Mouse (Mus musculus): ENCODE data around the gene Slc2a13. TPM values are rescaled to one million over a fixed set of nuclear protein-coding genes. Genes with fewer than 3 reads are reported as not detected.

Slc2a13 gene
- polyA plus RNA-seq, 1 experiment from 2014 or later = 0.90 TPM

GRCm38 (mm10) chr15:91477766-91478165 is 95.3 kb downstream of the Slc2a13 start:
- Histone ChIP-seq H3K36me3 (no peaks in the 10 kb centered on the region), H3K4me1 (no peaks in the 10 kb centered on the region), H3K27ac (no peak overlapping the region), H3K27me3 (ENCODE audit: insufficient read depth, poor library complexity, severe bottlenecking) (no peaks in the 10 kb centered on the region), H3K9me3 (no peaks in the 10 kb centered on the region), H3K4me3 (no peak overlapping the region)
- 35% methylated on average over 5 of the region's 5 CpGs for WGBS
- no peak for DNase-seq (ENCODE audit: low spot score)

GRCm38 (mm10) chr15:91473690-91474409 is 99.2 kb downstream of the Slc2a13 start:
- no peak overlapping the region for H3K27ac ChIP-seq
- H3K36me3 ChIP-seq = no peaks in the 10 kb centered on the region
- H3K9me3 ChIP-seq = no peaks in the 10 kb centered on the region
- DNase-seq (ENCODE audit: low spot score) = no peak
- no peak overlapping the region for H3K4me3 ChIP-seq
- WGBS = 78% methylated on average over 2 of the region's 2 CpGs
- H3K4me1 ChIP-seq = no peaks in the 10 kb centered on the region
- H3K27me3 ChIP-seq (ENCODE audit: insufficient read depth, poor library complexity, severe bottlenecking) = no peaks in the 10 kb centered on the region

- DNase-seq (ENCODE audit: low spot score) = no peak
- H3K27ac ChIP-seq = no peak overlapping the region
- no peaks in the 10 kb centered on the region for H3K27me3 ChIP-seq (ENCODE audit: insufficient read depth, poor library complexity, severe bottlenecking)
- WGBS = 75% methylated on average over 3 of the region's 3 CpGs
- H3K4me3 ChIP-seq = no peak overlapping the region
- H3K36me3 ChIP-seq = no peaks in the 10 kb centered on the region
- no peaks in the 10 kb centered on the region for H3K9me3 ChIP-seq
- no peaks in the 10 kb centered on the region for H3K4me1 ChIP-seq
Measured at GRCm38 (mm10) chr15:91465331-91465730, 107.7 kb downstream of the Slc2a13 start.

GRCm38 (mm10) chr15:91463857-91464435 is 109.1 kb downstream of the Slc2a13 start:
- 76% methylated on average over 10 of the region's 10 CpGs for WGBS
- Histone ChIP-seq H3K27me3 (ENCODE audit: insufficient read depth, poor library complexity, severe bottlenecking) (no peaks in the 10 kb centered on the region), H3K4me3 (no peak overlapping the region), H3K4me1 (no peaks in the 10 kb centered on the region), H3K27ac (no peak overlapping the region), H3K36me3 (no peaks in the 10 kb centered on the region), H3K9me3 (no peaks in the 10 kb centered on the region)
- no peak for DNase-seq (ENCODE audit: low spot score)

- WGBS = 73% methylated on average over 16 of the region's 16 CpGs
- Histone ChIP-seq H3K36me3 (no peaks in the 10 kb centered on the region), H3K27me3 (ENCODE audit: insufficient read depth, poor library complexity, severe bottlenecking) (no peaks in the 10 kb centered on the region), H3K4me3 (no peak overlapping the region), H3K4me1 (no peaks in the 10 kb centered on the region), H3K27ac (no peak overlapping the region), H3K9me3 (no peaks in the 10 kb centered on the region)
- no peak for DNase-seq (ENCODE audit: low spot score)
Measured at GRCm38 (mm10) chr15:91463026-91463661, 109.9 kb downstream of the Slc2a13 start.

- Histone ChIP-seq H3K9me3 (no peaks in the 10 kb centered on the region), H3K27me3 (ENCODE audit: insufficient read depth, poor library complexity, severe bottlenecking) (no peaks in the 10 kb centered on the region), H3K27ac (no peak overlapping the region), H3K4me3 (no peak overlapping the region), H3K4me1 (no peaks in the 10 kb centered on the region), H3K36me3 (no peaks in the 10 kb centered on the region)
- 64% methylated on average over 2 of the region's 2 CpGs for WGBS
- no peak for DNase-seq (ENCODE audit: low spot score)
Measured at GRCm38 (mm10) chr15:91461940-91462339, 111.1 kb downstream of the Slc2a13 start.

GRCm38 (mm10) chr15:91457202-91457601 is 115.9 kb downstream of the Slc2a13 start:
- Histone ChIP-seq H3K36me3 (no peaks in the 10 kb centered on the region), H3K27ac (no peak overlapping the region), H3K9me3 (no peaks in the 10 kb centered on the region), H3K27me3 (ENCODE audit: insufficient read depth, poor library complexity, severe bottlenecking) (no peaks in the 10 kb centered on the region), H3K4me1 (no peaks in the 10 kb centered on the region), H3K4me3 (no peak overlapping the region)
- WGBS = 69% methylated on average over 2 of the region's 2 CpGs
- DNase-seq (ENCODE audit: low spot score) = no peak

- Histone ChIP-seq H3K4me3 (no peak overlapping the region), H3K4me1 (peaks cover 8% of the 10 kb centered on the region; the same call in 1 of the 2 replicates), H3K27ac (no peak overlapping the region), H3K36me3 (no peaks in the 10 kb centered on the region), H3K9me3 (no peaks in the 10 kb centered on the region; the same call in 1 of the 2 replicates), H3K27me3 (ENCODE audit: insufficient read depth, poor library complexity, severe bottlenecking) (no peaks in the 10 kb centered on the region)
- no peak for DNase-seq (ENCODE audit: low spot score)
- 86% methylated on average over 6 of the region's 6 CpGs for WGBS
Measured at GRCm38 (mm10) chr15:91445399-91445798, 127.7 kb downstream of the Slc2a13 start.

- Histone ChIP-seq H3K4me3 (no peak overlapping the region), H3K27ac (no peak overlapping the region), H3K36me3 (no peaks in the 10 kb centered on the region), H3K27me3 (ENCODE audit: insufficient read depth, poor library complexity, severe bottlenecking) (no peaks in the 10 kb centered on the region), H3K4me1 (peaks cover 8% of the 10 kb centered on the region; the same call in 1 of the 2 replicates), H3K9me3 (no peaks in the 10 kb centered on the region)
- no peak for DNase-seq (ENCODE audit: low spot score)
- WGBS = 92% methylated on average over 8 of the region's 8 CpGs
Measured at GRCm38 (mm10) chr15:91443449-91443848, 129.6 kb downstream of the Slc2a13 start.

- Histone ChIP-seq H3K4me3 (no peak overlapping the region), H3K27me3 (ENCODE audit: insufficient read depth, poor library complexity, severe bottlenecking) (no peaks in the 10 kb centered on the region), H3K36me3 (no peaks in the 10 kb centered on the region), H3K27ac (no peak overlapping the region), H3K4me1 (peaks cover 8% of the 10 kb centered on the region; the same call in 1 of the 2 replicates), H3K9me3 (no peaks in the 10 kb centered on the region)
- no peak for DNase-seq (ENCODE audit: low spot score)
- WGBS = 82% methylated on average over 2 of the region's 2 CpGs
Measured at GRCm38 (mm10) chr15:91439883-91440282, 133.2 kb downstream of the Slc2a13 start.

GRCm38 (mm10) chr15:91425426-91425825 is 147.6 kb downstream of the Slc2a13 start:
- Histone ChIP-seq H3K27me3 (ENCODE audit: insufficient read depth, poor library complexity, severe bottlenecking) (no peaks in the 10 kb centered on the region), H3K4me1 (no peaks in the 10 kb centered on the region), H3K9me3 (no peaks in the 10 kb centered on the region), H3K36me3 (no peaks in the 10 kb centered on the region), H3K27ac (no peak overlapping the region), H3K4me3 (no peak overlapping the region)
- WGBS = 81% methylated on average over 6 of the region's 6 CpGs
- DNase-seq (ENCODE audit: low spot score) = no peak

GRCm38 (mm10) chr15:91406979-91407378 is 166.1 kb downstream of the Slc2a13 start:
- DNase-seq (ENCODE audit: low spot score) = no peak
- no peak overlapping the region for H3K4me3 ChIP-seq
- 73% methylated on average over 7 of the region's 7 CpGs for WGBS
- H3K9me3 ChIP-seq = no peaks in the 10 kb centered on the region
- H3K27ac ChIP-seq = no peak overlapping the region
- H3K4me1 ChIP-seq = no peaks in the 10 kb centered on the region
- no peaks in the 10 kb centered on the region for H3K27me3 ChIP-seq (ENCODE audit: insufficient read depth, poor library complexity, severe bottlenecking)
- H3K36me3 ChIP-seq = no peaks in the 10 kb centered on the region

GRCm38 (mm10) chr15:91395165-91395564 is 177.9 kb downstream of the Slc2a13 start:
- H3K9me3 ChIP-seq = no peaks in the 10 kb centered on the region
- H3K4me1 ChIP-seq = no peaks in the 10 kb centered on the region
- no peak overlapping the region for H3K4me3 ChIP-seq
- no peak overlapping the region for H3K27ac ChIP-seq
- no peak for DNase-seq (ENCODE audit: low spot score)
- WGBS = 71% methylated on average over 4 of the region's 4 CpGs
- H3K27me3 ChIP-seq (ENCODE audit: insufficient read depth, poor library complexity, severe bottlenecking) = no peaks in the 10 kb centered on the region
- H3K36me3 ChIP-seq = no peaks in the 10 kb centered on the region

Data from heart, embryonic 10.5 days (tissue).